Mouse (Mus musculus) heart, embryonic 16.5 days (tissue): ENCODE measurements around the gene Shisa9. TPM values are rescaled to one million over a fixed set of nuclear protein-coding genes. Genes with fewer than 3 reads are reported as not detected.

Experiments used
- ATAC-seq: fragments of 200-750 bp; cut with Nextera tagmentation; replicated peaks from 2 replicates; pipeline ENCODE4 v1.8.0; 2017; ENCODE audit warnings: moderate number of reproducible peaks; ENCODE audit not compliant: insufficient read depth, low FRiP score; ENCODE audit errors: extremely low read depth
- H3K27ac ChIP-seq: fragments of 300-500 bp; sonication (generic); 2 replicates; pipeline ENCODE4 v1.5.1; 2014; ENCODE audit warnings: mild to moderate bottlenecking, low read length, control low read depth, moderate library complexity
- H3K27me3 ChIP-seq: fragments of 300-500 bp; sonication (generic); 2 replicates; pipeline ENCODE4 v1.6.1; 2014; ENCODE audit warnings: low read length, mixed read lengths; ENCODE audit not compliant: control insufficient read depth, insufficient read depth
- H3K36me3 ChIP-seq: fragments of 300-500 bp; sonication (generic); 2 replicates; pipeline ENCODE4 v1.6.1; 2014; ENCODE audit not compliant: control insufficient read depth, insufficient read depth
- H3K4me1 ChIP-seq: fragments of 300-500 bp; sonication (generic); 2 replicates; pipeline ENCODE4 v1.6.1; 2014; ENCODE audit warnings: low read length, mixed read lengths; ENCODE audit not compliant: control insufficient read depth, insufficient read depth
- H3K4me2 ChIP-seq: fragments of 300-500 bp; sonication (generic); 2 replicates; pipeline ENCODE4 v1.6.1; 2014; ENCODE audit warnings: low read depth, mild to moderate bottlenecking, control low read depth, low read length
- H3K4me3 ChIP-seq: fragments of 300-500 bp; sonication (generic); 2 replicates; pipeline ENCODE4 v1.5.1; 2014; ENCODE audit warnings: mild to moderate bottlenecking, control low read depth, low read length
- H3K9ac ChIP-seq: fragments of 300-500 bp; sonication (generic); 2 replicates; pipeline ENCODE4 v1.6.1; 2014; ENCODE audit warnings: low read length, control low read depth
- H3K9me3 ChIP-seq: fragments of 300-500 bp; sonication (generic); replicated peaks from 2 replicates; pipeline ENCODE4 v1.6.1; 2016; ENCODE audit warnings: low read length; ENCODE audit not compliant: control insufficient read depth
- WGBS: fragments of 180-500 bp; shearing (Covaris S2); extraction: QIAGEN DNeasy Blood & Tissue Kit; methylation state at CpG from one replicate; pipeline ENCODE4 v1.1.7; 2014; 5-methylcytosine and 5-hydroxymethylcytosine counted together
- polyA plus RNA-seq: library from polyadenylated mRNA; unstranded; fragments of >200 nt; fragmentation: Nextera tagmentation; extraction: Ambion mirVana; gene quantifications from 2 replicates; pipeline ENCODE4 v1.2.1, GENCODE M21; 2015

Shisa9 gene
- polyA plus RNA-seq, 1 experiment from 2014 or later, result 0.77 TPM

DNA sequence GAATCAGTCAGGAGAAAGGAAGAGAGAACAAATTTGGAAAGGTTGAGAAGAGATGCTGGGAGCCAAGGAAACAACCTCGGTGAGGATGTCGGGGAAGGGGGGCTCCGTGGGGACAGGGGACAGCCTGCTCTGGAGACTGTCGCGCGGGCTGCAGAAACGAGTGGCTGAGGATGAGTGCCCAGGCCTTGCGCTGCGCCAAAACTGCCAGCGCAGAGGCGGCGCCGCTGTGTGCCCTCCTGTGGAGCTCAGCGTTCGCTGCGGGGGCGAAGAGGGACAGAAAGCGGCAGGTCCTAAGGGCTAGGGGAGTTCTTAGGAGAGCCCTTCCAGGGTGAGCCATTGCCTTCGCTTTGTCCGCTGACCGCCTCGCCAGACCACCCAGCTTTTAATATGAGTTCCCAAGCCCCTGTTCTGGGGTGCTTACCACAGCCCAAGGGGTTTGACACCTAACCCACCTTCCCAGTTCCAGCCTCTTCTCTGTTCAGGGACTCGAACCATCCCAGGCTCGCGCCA lies 752 bp upstream of the Shisa9 start:
- Histone ChIP-seq H3K4me2 (peak overlapping the region; percentile 96), H3K36me3 (no peaks in the 10 kb centered on the region), H3K27ac (no peak overlapping the region), H3K4me3 (peak overlapping the region; percentile 61), H3K9me3 (no peaks in the 10 kb centered on the region), H3K27me3 (peaks cover 72% of the 10 kb centered on the region), H3K9ac (no peak overlapping the region), H3K4me1 (peaks cover 10% of the 10 kb centered on the region)
- no peak for ATAC-seq
- 3% methylated on average over 25 of the region's 25 CpGs for WGBS

DNA sequence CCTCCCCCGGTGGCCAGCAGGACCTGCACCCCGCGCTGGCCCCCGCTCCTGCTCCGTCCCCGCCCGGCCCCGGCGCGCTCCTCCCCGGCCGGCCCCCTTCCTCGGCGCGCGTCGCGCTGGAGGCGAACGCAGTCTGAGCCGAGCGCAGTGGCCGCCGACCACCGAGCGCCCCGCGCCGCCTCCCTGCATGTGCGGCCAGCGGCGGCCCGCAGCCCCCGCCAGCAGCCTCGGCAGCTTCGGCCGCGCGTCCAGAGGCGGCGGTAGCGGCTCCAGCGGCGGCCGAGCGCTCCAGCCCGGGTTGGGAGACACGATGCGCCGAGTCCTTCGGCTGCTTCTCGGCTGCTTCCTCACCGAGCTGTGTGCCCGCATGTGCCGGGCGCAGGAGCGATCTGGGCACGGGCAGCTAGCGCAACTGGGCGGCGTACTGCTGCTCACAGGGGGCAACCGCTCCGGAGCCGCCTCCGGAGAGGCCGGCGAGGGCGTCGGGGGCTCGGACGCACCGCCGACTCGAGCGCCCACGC lies 418 bp downstream of the Shisa9 start:
- H3K4me1 ChIP-seq, result peaks cover 10% of the 10 kb centered on the region
- H3K27ac ChIP-seq, result no peak overlapping the region
- H3K9me3 ChIP-seq, result no peaks in the 10 kb centered on the region
- under 1% methylated on average over 69 of the region's 76 CpGs for WGBS
- peak overlapping the region; percentile 58 for H3K9ac ChIP-seq
- H3K27me3 ChIP-seq, result peaks cover 82% of the 10 kb centered on the region
- ATAC-seq, result peak; percentile 74
- peak overlapping the region; percentile 96 for H3K4me2 ChIP-seq
- peak overlapping the region; percentile 61 for H3K4me3 ChIP-seq
- H3K36me3 ChIP-seq, result no peaks in the 10 kb centered on the region

DNA sequence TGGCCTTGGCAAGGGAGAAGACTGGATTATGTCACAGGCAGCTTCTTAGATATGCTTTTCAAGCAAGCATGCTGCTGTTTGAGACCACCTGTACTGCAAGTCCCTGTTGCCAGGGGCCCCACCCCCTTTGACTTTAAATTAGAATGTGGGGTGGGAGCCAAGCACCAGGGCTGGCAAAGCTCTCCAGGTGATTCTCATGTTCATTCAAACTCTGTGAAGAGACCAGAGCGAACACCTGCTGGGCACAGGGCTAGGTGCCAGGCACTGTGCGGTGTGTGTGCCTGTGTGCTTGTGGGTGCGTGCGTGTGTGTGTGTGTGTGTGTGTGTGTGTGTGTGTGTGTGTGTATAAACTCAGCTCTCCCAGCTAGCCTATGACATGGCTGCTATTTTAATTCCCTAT lies 3.1 kb downstream of the Shisa9 start:
- 65% methylated on average over 4 of the region's 4 CpGs for WGBS
- Histone ChIP-seq H3K9ac (no peak overlapping the region), H3K4me2 (no peak overlapping the region), H3K27me3 (peaks cover 72% of the 10 kb centered on the region), H3K36me3 (no peaks in the 10 kb centered on the region), H3K9me3 (no peaks in the 10 kb centered on the region), H3K4me1 (peaks cover 10% of the 10 kb centered on the region), H3K27ac (no peak overlapping the region), H3K4me3 (no peak overlapping the region)
- ATAC-seq, result no peak

GRCm38 (mm10) chr16:12005177-12005576 lies 21.3 kb downstream of the Shisa9 start:
- H3K4me3 ChIP-seq, result no peak overlapping the region
- no peaks in the 10 kb centered on the region for H3K9me3 ChIP-seq
- no peak overlapping the region for H3K4me2 ChIP-seq
- H3K36me3 ChIP-seq, result no peaks in the 10 kb centered on the region
- no peak for ATAC-seq
- H3K27ac ChIP-seq, result no peak overlapping the region
- H3K4me1 ChIP-seq, result no peaks in the 10 kb centered on the region
- 60% methylated on average over 2 of the region's 2 CpGs for WGBS
- H3K27me3 ChIP-seq, result no peaks in the 10 kb centered on the region
- no peak overlapping the region for H3K9ac ChIP-seq

- no peaks in the 10 kb centered on the region for H3K9me3 ChIP-seq
- H3K27ac ChIP-seq, result no peak overlapping the region
- H3K4me3 ChIP-seq, result no peak overlapping the region
- H3K9ac ChIP-seq, result no peak overlapping the region
- 85% methylated on average over 3 of the region's 3 CpGs for WGBS
- no peak for ATAC-seq
- no peaks in the 10 kb centered on the region for H3K27me3 ChIP-seq
- no peaks in the 10 kb centered on the region for H3K36me3 ChIP-seq
- no peak overlapping the region for H3K4me2 ChIP-seq
- H3K4me1 ChIP-seq, result no peaks in the 10 kb centered on the region
Measured at GRCm38 (mm10) chr16:12010136-12010535, 26.2 kb downstream of the Shisa9 start.

DNA sequence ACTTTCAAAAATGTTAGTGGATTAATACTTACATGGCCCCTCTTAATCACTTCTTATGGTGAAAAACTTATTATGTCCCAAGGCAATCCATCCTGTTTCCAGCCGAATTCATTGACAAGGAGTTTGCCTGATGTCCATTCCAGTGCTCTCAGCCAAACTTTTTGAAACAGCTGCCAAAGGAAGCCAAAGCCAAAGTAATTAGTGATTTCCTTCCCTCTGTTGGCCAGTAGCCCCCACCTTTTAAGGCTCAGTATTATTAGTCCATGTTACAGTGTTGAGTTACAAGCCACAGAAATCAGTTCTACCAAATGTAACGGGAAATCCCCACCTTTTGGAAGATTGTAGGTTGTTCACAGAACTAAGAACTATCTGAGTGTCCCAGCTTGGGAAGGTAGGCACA lies 28.8 kb downstream of the Shisa9 start:
- Histone ChIP-seq H3K9me3 (no peaks in the 10 kb centered on the region), H3K4me3 (no peak overlapping the region), H3K27me3 (no peaks in the 10 kb centered on the region), H3K4me1 (no peaks in the 10 kb centered on the region), H3K36me3 (no peaks in the 10 kb centered on the region), H3K9ac (no peak overlapping the region), H3K4me2 (no peak overlapping the region), H3K27ac (no peak overlapping the region)
- no peak for ATAC-seq
- WGBS, result 54% methylated on average over 2 of the region's 2 CpGs

DNA sequence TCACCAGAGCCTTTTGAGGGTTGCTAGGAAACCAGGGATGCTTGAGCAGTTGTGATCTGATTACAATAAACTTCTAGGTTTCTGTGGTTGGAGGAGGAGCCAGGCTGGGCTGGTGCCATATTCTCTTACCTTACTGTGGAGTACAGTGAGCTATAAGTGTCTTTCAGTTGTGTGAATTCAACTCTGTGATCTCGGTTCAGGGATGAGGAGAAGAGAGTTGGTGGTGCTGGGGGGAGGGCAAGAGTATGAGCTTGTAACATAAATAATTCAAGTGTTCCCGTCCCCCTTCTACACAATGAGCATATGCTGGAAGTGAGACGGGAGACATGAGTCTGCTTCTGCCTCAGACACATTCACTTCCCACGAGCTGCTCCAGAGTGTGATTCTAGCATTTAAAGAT lies 30.6 kb downstream of the Shisa9 start:
- Histone ChIP-seq H3K36me3 (no peaks in the 10 kb centered on the region), H3K4me3 (no peak overlapping the region), H3K4me1 (no peaks in the 10 kb centered on the region), H3K27me3 (no peaks in the 10 kb centered on the region), H3K4me2 (no peak overlapping the region), H3K9me3 (no peaks in the 10 kb centered on the region), H3K27ac (no peak overlapping the region), H3K9ac (no peak overlapping the region)
- no peak for ATAC-seq
- 59% methylated on average over 4 of the region's 4 CpGs for WGBS

DNA sequence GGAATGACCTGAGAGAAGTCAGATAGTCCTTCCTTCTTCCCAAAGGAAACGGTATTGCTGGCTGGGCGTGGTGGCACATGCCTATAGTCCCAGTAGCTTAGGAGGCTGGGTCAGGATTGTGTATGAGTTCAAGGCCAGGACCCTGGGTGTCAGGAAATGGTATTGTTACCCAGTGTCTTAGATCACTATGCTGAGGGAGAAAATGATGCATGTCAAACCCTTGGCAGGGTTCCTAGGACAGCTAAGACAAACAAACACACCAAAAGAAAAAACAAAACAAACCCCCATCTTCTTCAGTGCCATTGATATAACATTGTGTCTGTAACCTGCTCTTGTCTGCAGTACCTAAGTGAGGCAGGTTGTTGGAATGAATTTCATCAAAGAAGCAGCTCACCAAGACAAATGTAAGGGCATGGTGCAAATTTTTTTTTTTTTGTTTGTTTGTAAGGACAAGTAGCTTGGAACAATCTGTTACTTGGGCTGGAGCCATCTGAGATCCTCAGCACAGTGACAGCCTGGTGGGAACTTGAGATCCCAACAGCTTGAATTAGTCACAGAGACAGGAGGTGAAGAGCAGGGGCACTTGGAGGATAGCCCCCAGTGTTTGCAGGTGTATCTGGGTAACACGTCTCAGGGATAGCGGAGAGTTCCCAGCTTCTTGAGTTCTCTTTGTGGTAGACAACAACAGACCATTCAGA lies 34.2 kb downstream of the Shisa9 start:
- Histone ChIP-seq H3K4me3 (no peak overlapping the region), H3K27ac (no peak overlapping the region), H3K36me3 (no peaks in the 10 kb centered on the region), H3K4me1 (no peaks in the 10 kb centered on the region), H3K27me3 (no peaks in the 10 kb centered on the region), H3K4me2 (no peak overlapping the region), H3K9me3 (no peaks in the 10 kb centered on the region), H3K9ac (no peak overlapping the region)
- 68% methylated on average over 4 of the region's 4 CpGs for WGBS
- no peak for ATAC-seq

GRCm38 (mm10) chr16:12020103-12020755 lies 36.3 kb downstream of the Shisa9 start:
- H3K9ac ChIP-seq, result no peak overlapping the region
- WGBS, result 53% methylated on average over 1 of the region's 1 CpGs
- no peak overlapping the region for H3K4me3 ChIP-seq
- no peaks in the 10 kb centered on the region for H3K36me3 ChIP-seq
- no peaks in the 10 kb centered on the region for H3K27me3 ChIP-seq
- H3K27ac ChIP-seq, result no peak overlapping the region
- ATAC-seq, result 0 out of 2 replicates have a peak, but pooled peaks have one; percentile 18
- H3K9me3 ChIP-seq, result no peaks in the 10 kb centered on the region
- no peak overlapping the region for H3K4me2 ChIP-seq
- no peaks in the 10 kb centered on the region for H3K4me1 ChIP-seq
